Mouse (Mus musculus) forebrain, embryonic 13.5 days (tissue): ENCODE measurements around the gene Ehbp1. TPM values are rescaled to one million over a fixed set of nuclear protein-coding genes. Genes with fewer than 3 reads are reported as not detected.

Experiments used
- ATAC-seq: fragments of 200-750 bp; cut with Nextera tagmentation; 2 replicates; pipeline ENCODE4 v1.8.0; 2017
- H3K27ac ChIP-seq: fragments of 300-500 bp; sonication (generic); 2 replicates; pipeline ENCODE4 v1.5.1; 2015; ENCODE audit warnings: inconsistent platforms, mild to moderate bottlenecking, moderate library complexity
- H3K27me3 ChIP-seq: fragments of 300-500 bp; sonication (generic); 2 replicates; pipeline ENCODE4 v1.6.1; 2015; ENCODE audit warnings: mild to moderate bottlenecking, inconsistent platforms
- H3K36me3 ChIP-seq: fragments of 300-500 bp; sonication (generic); 2 replicates; pipeline ENCODE4 v1.6.1; 2015; ENCODE audit warnings: mild to moderate bottlenecking, inconsistent platforms; ENCODE audit not compliant: poor library complexity, severe bottlenecking
- H3K4me1 ChIP-seq: fragments of 300-500 bp; sonication (generic); 2 replicates; pipeline ENCODE4 v1.6.1; 2015; ENCODE audit warnings: inconsistent platforms
- H3K4me2 ChIP-seq: fragments of 300-500 bp; sonication (generic); 2 replicates; pipeline ENCODE4 v1.6.1; 2015; ENCODE audit warnings: inconsistent platforms, mild to moderate bottlenecking, moderate library complexity
- H3K4me3 ChIP-seq: fragments of 300-500 bp; sonication (generic); 2 replicates; pipeline ENCODE4 v1.5.1; 2015; ENCODE audit warnings: mild to moderate bottlenecking, inconsistent platforms
- H3K9ac ChIP-seq: fragments of 300-500 bp; sonication (generic); 2 replicates; pipeline ENCODE4 v1.6.1; 2015; ENCODE audit warnings: mild to moderate bottlenecking, inconsistent platforms
- H3K9me3 ChIP-seq: fragments of 300-500 bp; sonication (generic); replicated peaks from 2 replicates; pipeline ENCODE4 v1.6.1; 2016; ENCODE audit warnings: inconsistent platforms
- WGBS: fragments of 180-500 bp; shearing (Covaris S2); methylation state at CpG from one replicate; pipeline ENCODE4 v1.1.7; 2015; 5-methylcytosine and 5-hydroxymethylcytosine counted together
- polyA plus RNA-seq: library from polyadenylated mRNA; unstranded; fragments of >200 nt; fragmentation: Nextera tagmentation; extraction: Ambion mirVana; gene quantifications from 2 replicates; pipeline ENCODE4 v1.2.1, GENCODE M21; 2015

Ehbp1 gene
- polyA plus RNA-seq, 1 experiment from 2014 or later: 14.6 TPM

- ATAC-seq: no peak
- H3K27me3 ChIP-seq: peaks cover 64% of the 10 kb centered on the region
- WGBS: under 1% methylated on average over 32 of the region's 34 CpGs
- H3K4me2 ChIP-seq: peak overlapping the region; percentile 88
- H3K9me3 ChIP-seq: no peaks in the 10 kb centered on the region
- no peaks in the 10 kb centered on the region for H3K36me3 ChIP-seq
- peak overlapping the region; percentile 75 for H3K4me3 ChIP-seq
- peak overlapping the region; percentile 98 for H3K27ac ChIP-seq
- H3K4me1 ChIP-seq: peaks cover 67% of the 10 kb centered on the region
- peak overlapping the region; percentile 96 for H3K9ac ChIP-seq
Measured at GRCm38 (mm10) chr11:22002062-22002782, 339.9 kb downstream of the Ehbp1 start.

DNA sequence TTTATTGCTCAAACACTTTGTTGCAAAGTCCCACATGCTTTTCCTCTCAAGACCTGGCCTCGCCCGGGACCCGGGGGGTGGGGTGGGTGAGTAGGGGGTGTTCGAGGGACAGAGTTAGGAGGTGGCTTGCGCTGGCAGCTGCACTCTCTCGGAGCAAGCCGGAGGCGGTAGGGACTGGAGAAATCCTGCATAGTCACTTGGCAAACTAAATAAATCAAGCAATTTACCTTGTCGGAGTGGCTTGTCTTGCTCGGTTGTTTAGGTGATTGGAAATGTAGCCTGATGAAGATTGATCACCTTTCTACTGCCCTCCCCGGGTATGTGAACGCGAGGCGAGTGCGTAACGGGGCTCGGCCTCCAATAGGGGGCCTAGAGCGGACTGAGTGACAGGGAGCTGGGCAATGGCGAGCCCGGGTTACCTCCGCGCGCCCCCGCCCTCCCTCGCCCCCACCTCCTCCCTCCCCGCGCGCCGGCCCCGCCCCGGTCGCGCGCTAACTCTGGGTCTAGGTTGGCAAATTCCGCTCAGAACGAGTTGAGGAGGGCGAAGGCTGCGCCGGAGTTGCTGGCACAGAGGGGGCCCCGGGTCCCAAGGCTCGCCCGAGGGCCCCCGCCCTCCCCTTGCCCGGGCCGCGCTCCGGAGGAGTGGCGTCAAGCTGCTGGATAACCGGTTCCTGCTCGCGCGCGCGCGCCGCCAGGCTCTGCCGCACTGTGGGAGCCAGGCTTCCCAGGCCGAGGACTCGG, 340.6 kb downstream of the Ehbp1 start:
- Histone ChIP-seq H3K4me1 (peaks cover 67% of the 10 kb centered on the region), H3K36me3 (peaks cover 3% of the 10 kb centered on the region; the same call in 1 of the 2 replicates), H3K4me3 (peak overlapping the region; percentile 75), H3K4me2 (peak overlapping the region; percentile 88), H3K27me3 (peaks cover 62% of the 10 kb centered on the region), H3K27ac (peak overlapping the region; percentile 98), H3K9me3 (no peaks in the 10 kb centered on the region), H3K9ac (peak overlapping the region; percentile 96)
- peak; percentile 87 for ATAC-seq
- 0% methylated on average over 36 of the region's 59 CpGs for WGBS

DNA sequence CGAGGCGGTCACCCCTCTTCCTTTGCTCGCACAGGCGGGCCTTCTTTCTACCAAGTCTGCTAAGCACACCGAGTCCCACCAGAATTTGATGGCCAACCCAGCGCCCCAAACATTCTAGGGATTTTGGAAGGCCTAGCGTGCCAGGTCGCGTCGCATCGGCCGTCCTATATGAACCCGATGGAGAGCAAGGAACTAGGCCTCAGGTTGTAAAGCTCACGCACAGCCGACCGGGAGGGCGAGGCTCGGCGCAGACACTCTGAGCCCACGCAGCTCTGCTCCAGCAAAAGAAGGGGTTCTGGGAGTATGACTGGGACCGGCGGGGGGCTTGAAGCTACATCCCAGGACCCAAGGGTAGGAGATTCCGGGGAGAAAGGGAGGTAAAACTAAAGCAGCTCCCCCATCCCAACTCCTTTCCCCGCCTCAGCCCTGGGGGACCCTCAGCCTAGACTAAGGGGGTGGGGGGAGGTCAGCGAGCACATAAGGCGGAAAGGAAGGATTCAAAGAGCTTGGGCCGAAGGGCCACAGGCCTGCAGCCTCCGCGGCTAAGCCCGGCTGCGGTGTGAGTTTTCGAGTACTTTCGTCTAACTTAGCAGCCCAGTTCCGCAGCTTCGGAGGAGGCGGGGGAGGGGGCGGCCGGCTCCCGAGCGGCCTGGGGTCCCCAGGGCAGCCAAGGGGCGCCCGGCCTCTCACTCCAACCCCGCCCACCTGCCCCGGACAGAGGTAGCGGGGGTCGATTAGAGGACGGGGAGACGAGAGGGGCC, 341.6 kb downstream of the Ehbp1 start:
- peaks cover 60% of the 10 kb centered on the region for H3K27me3 ChIP-seq
- peaks cover 13% of the 10 kb centered on the region for H3K36me3 ChIP-seq
- H3K4me1 ChIP-seq: peaks cover 75% of the 10 kb centered on the region
- 1% methylated on average over 47 of the region's 48 CpGs for WGBS
- H3K27ac ChIP-seq: peak overlapping the region; percentile 62
- no peaks in the 10 kb centered on the region for H3K9me3 ChIP-seq
- ATAC-seq: no peak
- peak overlapping the region; percentile 96 for H3K9ac ChIP-seq
- H3K4me3 ChIP-seq: peak overlapping the region; percentile 75
- peak overlapping the region; percentile 88 for H3K4me2 ChIP-seq

- H3K9me3 ChIP-seq: no peaks in the 10 kb centered on the region
- WGBS: 6% methylated on average over 31 of the region's 31 CpGs
- ATAC-seq: no peak
- H3K4me1 ChIP-seq: peaks cover 77% of the 10 kb centered on the region
- peaks cover 14% of the 10 kb centered on the region for H3K36me3 ChIP-seq
- peak overlapping the region; percentile 62 for H3K27ac ChIP-seq
- H3K4me2 ChIP-seq: peak overlapping the region; percentile 88
- peaks cover 57% of the 10 kb centered on the region for H3K27me3 ChIP-seq
- H3K9ac ChIP-seq: peak overlapping the region; percentile 96
- peak overlapping the region; percentile 75 for H3K4me3 ChIP-seq
Measured at GRCm38 (mm10) chr11:21999396-22000315, 342.4 kb downstream of the Ehbp1 start.

DNA sequence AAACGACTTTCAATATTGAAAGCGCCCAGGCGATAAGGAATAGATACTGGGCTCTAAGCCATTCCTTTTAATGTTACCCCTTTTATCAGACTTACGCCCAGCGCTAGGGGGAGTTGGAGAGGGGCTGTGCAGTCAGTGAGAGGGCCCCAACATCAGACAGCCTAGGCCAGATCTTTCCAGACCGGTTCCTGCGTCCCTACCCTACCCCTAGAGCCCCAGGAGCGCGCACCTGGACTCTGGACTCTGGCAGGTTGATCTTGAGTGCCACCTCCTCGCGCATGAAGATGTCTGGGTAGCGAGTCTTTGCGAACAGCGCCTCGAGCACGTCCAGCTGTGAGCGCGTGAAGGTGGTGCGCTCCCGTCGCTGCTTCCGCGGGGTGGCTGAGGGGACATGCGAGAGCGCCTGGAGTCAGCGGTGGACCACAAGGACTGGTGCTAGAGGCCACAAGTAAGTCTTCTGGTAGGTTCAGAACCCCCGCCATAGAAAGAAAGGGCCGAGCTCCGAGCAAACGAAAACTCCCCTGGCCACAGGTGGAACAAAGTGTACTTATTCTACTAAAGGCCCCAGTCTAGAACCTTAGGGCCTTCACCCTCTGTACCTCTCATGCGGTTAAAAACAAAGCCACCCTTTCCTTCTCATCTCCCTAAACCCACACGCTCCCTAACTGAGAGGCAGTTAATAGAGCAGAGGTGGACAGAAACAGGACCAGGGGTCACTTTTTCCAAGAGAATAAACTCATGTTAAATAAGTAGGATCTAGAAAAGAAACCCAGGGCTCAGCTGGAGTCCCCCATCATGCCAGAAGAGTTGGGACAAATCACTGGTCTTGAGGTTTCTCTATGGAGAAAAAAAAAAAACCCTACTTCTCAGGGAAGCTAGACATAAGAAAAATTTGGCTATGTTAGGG, 343.7 kb downstream of the Ehbp1 start:
- Histone ChIP-seq H3K9me3 (no peaks in the 10 kb centered on the region), H3K4me1 (peaks cover 78% of the 10 kb centered on the region), H3K9ac (peak overlapping the region; percentile 96), H3K4me2 (peak overlapping the region; percentile 88), H3K27me3 (peaks cover 55% of the 10 kb centered on the region), H3K27ac (peak overlapping the region; percentile 70), H3K36me3 (peaks cover 14% of the 10 kb centered on the region), H3K4me3 (peak overlapping the region; percentile 75)
- WGBS: 5% methylated on average over 32 of the region's 32 CpGs
- no peak for ATAC-seq

GRCm38 (mm10) chr11:21997561-21998140, 344.4 kb downstream of the Ehbp1 start:
- WGBS: 4% methylated on average over 20 of the region's 20 CpGs
- Histone ChIP-seq H3K4me2 (peak overlapping the region; percentile 88), H3K36me3 (peaks cover 14% of the 10 kb centered on the region), H3K9ac (peak overlapping the region; percentile 96), H3K9me3 (no peaks in the 10 kb centered on the region), H3K4me3 (peak overlapping the region; percentile 75), H3K4me1 (peaks cover 80% of the 10 kb centered on the region), H3K27ac (peak overlapping the region; percentile 70), H3K27me3 (peaks cover 61% of the 10 kb centered on the region)
- ATAC-seq: no peak

GRCm38 (mm10) chr11:21996661-21997560, 345.2 kb downstream of the Ehbp1 start:
- peak overlapping the region; percentile 70 for H3K27ac ChIP-seq
- no peaks in the 10 kb centered on the region for H3K9me3 ChIP-seq
- H3K9ac ChIP-seq: peak overlapping the region; percentile 96
- peak; percentile 53 for ATAC-seq
- peak overlapping the region; percentile 75 for H3K4me3 ChIP-seq
- H3K36me3 ChIP-seq: peaks cover 14% of the 10 kb centered on the region
- 2% methylated on average over 60 of the region's 63 CpGs for WGBS
- H3K4me2 ChIP-seq: peak overlapping the region; percentile 88
- peaks cover 59% of the 10 kb centered on the region for H3K27me3 ChIP-seq
- peaks cover 80% of the 10 kb centered on the region for H3K4me1 ChIP-seq

- Histone ChIP-seq H3K4me3 (peak overlapping the region; percentile 75), H3K36me3 (peaks cover 14% of the 10 kb centered on the region), H3K27ac (peak overlapping the region; percentile 70), H3K9ac (peak overlapping the region; percentile 96), H3K27me3 (peaks cover 60% of the 10 kb centered on the region), H3K4me1 (peaks cover 78% of the 10 kb centered on the region), H3K4me2 (peak overlapping the region; percentile 88), H3K9me3 (no peaks in the 10 kb centered on the region)
- 13% methylated on average over 13 of the region's 13 CpGs for WGBS
- 0 out of 2 replicates have a peak, but pooled peaks have one; percentile 11 for ATAC-seq
Measured at GRCm38 (mm10) chr11:21996325-21996647, 345.8 kb downstream of the Ehbp1 start.

DNA sequence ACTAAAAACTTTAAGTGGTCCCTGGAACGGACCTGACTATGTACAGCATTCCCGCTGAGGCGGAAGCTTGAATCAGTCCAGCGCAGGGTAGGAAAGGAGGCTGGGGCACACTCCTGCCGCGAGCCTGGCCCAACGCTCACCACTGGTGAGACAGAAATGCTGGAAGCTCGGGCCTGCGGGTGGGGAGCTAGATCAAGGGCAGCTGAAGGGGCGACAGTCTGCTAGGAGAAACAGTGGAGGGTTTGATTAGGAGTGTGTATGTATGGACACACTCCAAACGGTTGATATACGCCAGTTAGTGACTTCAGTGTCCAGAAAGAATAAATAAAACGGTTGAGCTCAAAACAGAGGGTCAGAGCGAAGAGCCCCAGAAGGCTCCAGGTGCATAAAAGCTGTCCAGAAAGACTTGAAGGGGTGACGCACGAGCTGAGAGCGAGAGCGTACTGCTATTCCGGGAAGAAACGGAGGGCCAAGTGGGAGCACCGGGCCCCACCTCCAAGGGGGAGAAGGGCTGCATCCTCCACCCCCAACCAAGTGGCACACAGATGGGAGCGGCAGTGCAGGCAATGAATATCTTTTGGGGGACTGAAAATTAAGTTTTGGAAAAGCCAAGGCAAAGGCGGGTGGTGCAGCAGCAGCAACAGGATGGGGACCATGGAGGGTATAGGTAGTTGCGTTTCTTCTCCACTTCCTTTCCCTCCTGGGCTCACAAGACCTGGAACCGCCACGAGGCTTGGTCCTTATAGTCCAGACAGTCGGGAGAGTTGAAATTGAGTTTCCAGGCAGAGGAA, 346.4 kb downstream of the Ehbp1 start:
- no peak for ATAC-seq
- Histone ChIP-seq H3K4me3 (peak overlapping the region; percentile 75), H3K27ac (peak overlapping the region; percentile 70), H3K4me1 (peaks cover 73% of the 10 kb centered on the region), H3K9me3 (no peaks in the 10 kb centered on the region), H3K9ac (peak overlapping the region; percentile 96), H3K27me3 (peaks cover 60% of the 10 kb centered on the region), H3K36me3 (peaks cover 14% of the 10 kb centered on the region), H3K4me2 (peak overlapping the region; percentile 88)
- WGBS: 11% methylated on average over 27 of the region's 27 CpGs
